ENCODE assay signal across 17 mouse cellular contexts in the genomic region with DNA sequence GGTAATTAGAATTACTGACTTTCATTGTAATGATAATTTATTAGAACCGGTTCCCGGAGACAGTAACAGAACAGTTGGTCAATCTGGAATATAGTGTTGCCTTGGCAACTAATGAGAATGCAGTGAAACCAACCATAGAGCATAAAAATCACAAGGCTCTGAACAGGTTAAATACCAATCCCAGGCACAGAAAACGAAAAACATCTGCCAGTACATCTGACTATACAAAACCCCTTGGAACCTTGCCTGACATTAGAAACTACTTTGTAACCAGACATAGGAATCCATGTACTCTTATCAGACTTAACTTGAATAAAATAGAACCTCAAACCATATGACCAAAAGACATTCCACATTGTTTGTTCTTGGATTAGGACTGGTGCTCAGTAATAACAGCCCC.
A peak's percentile ranks its signal among the peaks of the same experiment; 100 is the strongest.
DNase-seq lines count a peak whose midpoint lies in the region; ATAC-seq and TF ChIP-seq lines count a peak whose summit lies in the region.
"Had no signal": no experiment of that assay in that cellular context is flagged by ENCODE, and none has a peak within 500 bp of the region (broad histone marks: within the 10 kb centered on the region; RNA-seq: fewer than 3 reads in every experiment).

No protein-coding gene starts in this region.

- H3K27ac ChIP-seq in forebrain, embryonic 14.5 days (ENCODE audit: low read depth, low read length) = no peak overlapping the region
- H3K27ac ChIP-seq in forebrain, embryonic 12.5 days = no peak overlapping the region
- H3K27ac ChIP-seq in limb, embryonic 14.5 days (replicated peaks; ENCODE audit: low read depth, low read length) = no peak overlapping the region
- no peak overlapping the region for H3K27ac ChIP-seq in limb, embryonic 10.5 days
- no peak overlapping the region for H3K27ac ChIP-seq in hindbrain, postnatal 0 days
- H3K27ac ChIP-seq: midbrain, embryonic 13.5 days; stomach, embryonic 15.5 days had no signal

- TF ChIP-seq CTCF in brain, embryonic 14.5 days (IDR thresholded peaks at IDR 0.05; ENCODE audit: borderline replicate concordance, extremely low read depth, insufficient read depth, insufficient read length) = no peak
- TF ChIP-seq CTCF in hindbrain, postnatal 0 days (IDR thresholded peaks at IDR 0.05; ENCODE audit: low read depth) = no peak

- H3K27me3 ChIP-seq in forebrain, embryonic 14.5 days (replicated peaks; ENCODE audit: control insufficient read depth, insufficient read depth, low read length) = no peaks in the 10 kb centered on the region
- H3K27me3 ChIP-seq in forebrain, embryonic 12.5 days = no peaks in the 10 kb centered on the region
- no peaks in the 10 kb centered on the region for H3K27me3 ChIP-seq in limb, embryonic 14.5 days (ENCODE audit: control insufficient read depth, insufficient read depth, low read length)
- no peaks in the 10 kb centered on the region for H3K27me3 ChIP-seq in limb, embryonic 10.5 days (ENCODE audit: low read depth, poor library complexity, severe bottlenecking)
- no peaks in the 10 kb centered on the region for H3K27me3 ChIP-seq in hindbrain, postnatal 0 days (ENCODE audit: insufficient read depth, low read length)
- H3K27me3 ChIP-seq: midbrain, embryonic 13.5 days; stomach, embryonic 15.5 days had no signal

- H3K4me2 ChIP-seq in forebrain, embryonic 14.5 days (ENCODE audit: low read length) = no peak overlapping the region
- no peak overlapping the region for H3K4me2 ChIP-seq in forebrain, embryonic 12.5 days
- no peak overlapping the region for H3K4me2 ChIP-seq in limb, embryonic 14.5 days (replicated peaks; ENCODE audit: low read depth, low read length, severe bottlenecking)
- H3K4me2 ChIP-seq in hindbrain, postnatal 0 days (ENCODE audit: low read depth, low read length) = no peak overlapping the region
- H3K4me2 ChIP-seq: midbrain, embryonic 13.5 days; stomach, embryonic 15.5 days had no signal

- peaks cover 21% of the 10 kb centered on the region for H3K4me1 ChIP-seq in forebrain, embryonic 14.5 days (ENCODE audit: control insufficient read depth, insufficient read depth, low read length)
- peaks cover 25% of the 10 kb centered on the region for H3K4me1 ChIP-seq in forebrain, embryonic 12.5 days
- no peaks in the 10 kb centered on the region for H3K4me1 ChIP-seq in limb, embryonic 14.5 days (ENCODE audit: control insufficient read depth, insufficient read depth, low read length)
- H3K4me1 ChIP-seq in limb, embryonic 10.5 days = peaks cover 6% of the 10 kb centered on the region; the same call in 1 of the 2 replicates
- H3K4me1 ChIP-seq in hindbrain, postnatal 0 days (ENCODE audit: insufficient read depth, low read length) = peaks cover 4% of the 10 kb centered on the region
- H3K4me1 ChIP-seq: stomach, embryonic 15.5 days had no signal

- peak; percentile 42; the same call in 1 of the 2 replicates for ATAC-seq in forebrain, embryonic 14.5 days
- no peak for ATAC-seq in forebrain, embryonic 12.5 days (ENCODE audit: low FRiP score)
- ATAC-seq in limb, embryonic 14.5 days (ENCODE audit: low FRiP score, low read depth) = no peak
- ATAC-seq in hindbrain, postnatal 0 days = no peak
- ATAC-seq: midbrain, embryonic 13.5 days had no signal

- TF ChIP-seq POLR2A in limb, embryonic 14.5 days (IDR thresholded peaks at IDR 0.05; ENCODE audit: borderline replicate concordance, extremely low read depth, insufficient read depth, insufficient read length) = no peak
- no peak for TF ChIP-seq POLR2A in brain, embryonic 14.5 days (IDR thresholded peaks at IDR 0.05; ENCODE audit: borderline replicate concordance, extremely low read depth, insufficient read depth, insufficient read length, poor library complexity, severe bottlenecking)

- DNase-seq in forebrain, embryonic 14.5 days (ENCODE audit: low spot score) = peak; percentile 62
- DNase-seq in limb, embryonic 14.5 days (ENCODE audit: low spot score) = peak; percentile 75
- DNase-seq in limb, embryonic 10.5 days (ENCODE audit: low spot score) = no peak
- DNase-seq in brain, embryonic 14.5 days (ENCODE audit: low read depth) = peak; percentile 50
- peak; percentile 18 for DNase-seq in hindbrain, postnatal 0 days (ENCODE audit: low spot score)
- no peak for DNase-seq in urinary bladder, postnatal 36 days (ENCODE audit: low spot score in 2 of 2)
- DNase-seq in retina, postnatal 1 day = no peak
- DNase-seq: cerebellum, adult 8-10 months; gastrocnemius, postnatal 36 days; liver; lung, adult 18-20 months; lung, postnatal 36 days; right cerebral cortex, adult 18-20 months; thymus, postnatal 14 days had no signal

- no peaks in the 10 kb centered on the region for H3K9me3 ChIP-seq in forebrain, embryonic 14.5 days (replicated peaks; ENCODE audit: control insufficient read depth, low read length)
- H3K9me3 ChIP-seq in forebrain, embryonic 12.5 days = no peaks in the 10 kb centered on the region
- no peaks in the 10 kb centered on the region for H3K9me3 ChIP-seq in limb, embryonic 14.5 days (ENCODE audit: control insufficient read depth, low read length)
- H3K9me3 ChIP-seq in limb, embryonic 10.5 days (replicated peaks) = no peaks in the 10 kb centered on the region
- H3K9me3 ChIP-seq in hindbrain, postnatal 0 days (ENCODE audit: low read length) = no peaks in the 10 kb centered on the region
- H3K9me3 ChIP-seq: midbrain, embryonic 13.5 days; stomach, embryonic 15.5 days had no signal

- no peaks in the 10 kb centered on the region for H3K36me3 ChIP-seq in forebrain, embryonic 14.5 days (ENCODE audit: control insufficient read depth, insufficient read depth, low read length)
- no peaks in the 10 kb centered on the region for H3K36me3 ChIP-seq in forebrain, embryonic 12.5 days (replicated peaks)
- H3K36me3 ChIP-seq in limb, embryonic 14.5 days (ENCODE audit: control insufficient read depth, insufficient read depth, low read length) = 0 out of 2 replicates have a peak, but pooled peaks cover under 1% of the 10 kb centered on the region
- H3K36me3 ChIP-seq in limb, embryonic 10.5 days = 0 out of 2 replicates have a peak, but pooled peaks cover 2% of the 10 kb centered on the region
- no peaks in the 10 kb centered on the region for H3K36me3 ChIP-seq in hindbrain, postnatal 0 days (ENCODE audit: insufficient read depth, low read length)
- H3K36me3 ChIP-seq: stomach, embryonic 15.5 days had no signal

- H3K4me3 ChIP-seq in forebrain, embryonic 14.5 days (ENCODE audit: low read depth, low read length) = no peak overlapping the region
- no peak overlapping the region for H3K4me3 ChIP-seq in forebrain, embryonic 12.5 days (replicated peaks)
- no peak overlapping the region for H3K4me3 ChIP-seq in limb, embryonic 14.5 days (replicated peaks; ENCODE audit: low read length)
- H3K4me3 ChIP-seq in limb, embryonic 10.5 days = no peak overlapping the region
- H3K4me3 ChIP-seq in hindbrain, postnatal 0 days (ENCODE audit: low read length) = no peak overlapping the region
- H3K4me3 ChIP-seq: midbrain, embryonic 13.5 days; stomach, embryonic 15.5 days had no signal

- H3K9ac ChIP-seq in forebrain, embryonic 14.5 days (ENCODE audit: low read length) = no peak overlapping the region
- no peak overlapping the region for H3K9ac ChIP-seq in forebrain, embryonic 12.5 days
- no peak overlapping the region for H3K9ac ChIP-seq in limb, embryonic 14.5 days (ENCODE audit: low read depth, low read length, severe bottlenecking)
- no peak overlapping the region for H3K9ac ChIP-seq in hindbrain, postnatal 0 days (replicated peaks; ENCODE audit: low read length)
- H3K9ac ChIP-seq: midbrain, embryonic 13.5 days; stomach, embryonic 15.5 days had no signal

- WGBS in forebrain, embryonic 14.5 days = 15% methylated on average over 3 of the region's 3 CpGs
- 31% methylated on average over 3 of the region's 3 CpGs for WGBS in forebrain, embryonic 12.5 days
- WGBS in limb, embryonic 14.5 days = 26% methylated on average over 3 of the region's 3 CpGs
- 65% methylated on average over 3 of the region's 3 CpGs for WGBS in limb, embryonic 10.5 days
- WGBS in hindbrain, postnatal 0 days = 5% methylated on average over 3 of the region's 3 CpGs

Comparison
In these comparisons a context has a peak if more than half of its experiments do, and no peak if none do; other contexts are left out.
1. DNase-seq: peak in forebrain, embryonic 14.5 days (single experiment), limb, embryonic 14.5 days (single experiment), brain, embryonic 14.5 days (single experiment) and hindbrain, postnatal 0 days (single experiment); none in limb, embryonic 10.5 days (single experiment), urinary bladder, postnatal 36 days (0 of 2) and retina, postnatal 1 day (single experiment).